Mouse (Mus musculus) E14TG2a.4 (cell line): ENCODE results near the gene Sox5.

Experiments
- H3K27me3 ChIP-seq: 2 replicates; pipeline ENCODE4 v1.6.1; 2014; ENCODE audit warnings: low read length, control low read depth; ENCODE audit not compliant: insufficient read depth
- H3K36me3 ChIP-seq: 2 replicates; pipeline ENCODE4 v1.6.1; 2014; ENCODE audit warnings: low read length, control low read depth; ENCODE audit not compliant: insufficient read depth
- H3K4me1 ChIP-seq: replicated peaks from 2 replicates; pipeline ENCODE4 v1.6.1; 2014; ENCODE audit warnings: low read depth, low read length, control low read depth
- H3K4me3 ChIP-seq: replicated peaks from 2 replicates; pipeline ENCODE4 v1.5.1; 2014; ENCODE audit warnings: mild to moderate bottlenecking, low read length
- H3K9me3 ChIP-seq: 2 replicates; pipeline ENCODE4 v1.6.1; 2014; ENCODE audit warnings: low read length, control low read depth
- CTCF ChIP-seq: conservative IDR thresholded peaks from 2 replicates; pipeline ENCODE4 v1.5.1; 2014; ENCODE audit warnings: low read length
- NANOG ChIP-seq: IDR thresholded peaks from 2 replicates; pipeline ENCODE4 v1.6.1; 2014; ENCODE audit warnings: borderline replicate concordance, low read length, mixed read lengths
- POU5F1 ChIP-seq: IDR thresholded peaks from 2 replicates; pipeline ENCODE4 v1.6.1; 2014; ENCODE audit warnings: low read length, borderline replicate concordance

Gene Sox5

GRCm38 (mm10) chr6:144503399-144504196, 278.2 kb downstream of the Sox5 start:
- TF ChIP-seq CTCF: no peak
- TF ChIP-seq NANOG: no peak
- no peak for TF ChIP-seq POU5F1
- Histone ChIP-seq H3K36me3 (no peaks in the 10 kb centered on the region), H3K4me3 (no peak overlapping the region), H3K27me3 (no peaks in the 10 kb centered on the region), H3K4me1 (no peaks in the 10 kb centered on the region), H3K9me3 (peaks cover 3% of the 10 kb centered on the region; the same call in 1 of the 2 replicates)

GRCm38 (mm10) chr6:144501439-144501838, 280.3 kb downstream of the Sox5 start:
- TF ChIP-seq NANOG (no peak), POU5F1 (no peak), CTCF (no peak)
- H3K4me1 ChIP-seq: peaks cover 5% of the 10 kb centered on the region; the same call in 1 of the 2 replicates
- peaks cover 3% of the 10 kb centered on the region; the same call in 1 of the 2 replicates for H3K9me3 ChIP-seq
- H3K4me3 ChIP-seq: no peak overlapping the region
- H3K36me3 ChIP-seq: no peaks in the 10 kb centered on the region
- no peaks in the 10 kb centered on the region for H3K27me3 ChIP-seq

GRCm38 (mm10) chr6:144498177-144498576, 283.6 kb downstream of the Sox5 start:
- no peak overlapping the region for H3K4me3 ChIP-seq
- H3K4me1 ChIP-seq: peaks cover 5% of the 10 kb centered on the region; the same call in 1 of the 2 replicates
- no peaks in the 10 kb centered on the region for H3K27me3 ChIP-seq
- no peaks in the 10 kb centered on the region for H3K9me3 ChIP-seq
- TF ChIP-seq POU5F1 (no peak), NANOG (no peak), CTCF (peak; percentile 66)
- no peaks in the 10 kb centered on the region for H3K36me3 ChIP-seq

GRCm38 (mm10) chr6:144491761-144492415, 289.9 kb downstream of the Sox5 start:
- TF ChIP-seq NANOG (no peak), POU5F1 (no peak), CTCF (no peak)
- H3K9me3 ChIP-seq: peaks cover 11% of the 10 kb centered on the region
- H3K4me3 ChIP-seq: no peak overlapping the region
- no peaks in the 10 kb centered on the region for H3K27me3 ChIP-seq
- H3K36me3 ChIP-seq: no peaks in the 10 kb centered on the region
- H3K4me1 ChIP-seq: peaks cover 2% of the 10 kb centered on the region; the same call in 1 of the 2 replicates

- Histone ChIP-seq H3K27me3 (no peaks in the 10 kb centered on the region), H3K4me1 (no peaks in the 10 kb centered on the region; the same call in 1 of the 2 replicates), H3K9me3 (peaks cover 21% of the 10 kb centered on the region), H3K36me3 (no peaks in the 10 kb centered on the region), H3K4me3 (no peak overlapping the region)
- TF ChIP-seq POU5F1: no peak
- no peak for TF ChIP-seq CTCF
- TF ChIP-seq NANOG: no peak
Observed at GRCm38 (mm10) chr6:144490896-144491295, 290.9 kb downstream of the Sox5 start.

- H3K4me3 ChIP-seq: no peak overlapping the region
- H3K9me3 ChIP-seq: peaks cover 22% of the 10 kb centered on the region
- H3K4me1 ChIP-seq: peaks cover 9% of the 10 kb centered on the region
- H3K27me3 ChIP-seq: no peaks in the 10 kb centered on the region
- no peaks in the 10 kb centered on the region for H3K36me3 ChIP-seq
- TF ChIP-seq NANOG (no peak), CTCF (no peak), POU5F1 (no peak)
Observed at GRCm38 (mm10) chr6:144485578-144485977, 296.2 kb downstream of the Sox5 start.

- Histone ChIP-seq H3K4me3 (no peak overlapping the region), H3K27me3 (no peaks in the 10 kb centered on the region)
- TF ChIP-seq CTCF (no peak), NANOG (no peak), POU5F1 (no peak)
Observed at GRCm38 (mm10) chr6:144483166-144483565, 298.6 kb downstream of the Sox5 start.

GRCm38 (mm10) chr6:144480648-144481528, 300.9 kb downstream of the Sox5 start:
- Histone ChIP-seq H3K4me1 (peaks cover 29% of the 10 kb centered on the region), H3K36me3 (no peaks in the 10 kb centered on the region), H3K4me3 (no peak overlapping the region), H3K9me3 (peaks cover 2% of the 10 kb centered on the region), H3K27me3 (no peaks in the 10 kb centered on the region)
- no peak for TF ChIP-seq CTCF
- no peak for TF ChIP-seq POU5F1
- TF ChIP-seq NANOG: no peak

More at GRCm38 (mm10) chr6:144483166-144483565, 298.6 kb downstream of the Sox5 start:
- no peaks in the 10 kb centered on the region for H3K36me3 ChIP-seq
- peaks cover 22% of the 10 kb centered on the region for H3K9me3 ChIP-seq
- H3K4me1 ChIP-seq: peaks cover 23% of the 10 kb centered on the region
